ENCODE assay signal across 26 mouse cellular contexts in the genomic region with DNA sequence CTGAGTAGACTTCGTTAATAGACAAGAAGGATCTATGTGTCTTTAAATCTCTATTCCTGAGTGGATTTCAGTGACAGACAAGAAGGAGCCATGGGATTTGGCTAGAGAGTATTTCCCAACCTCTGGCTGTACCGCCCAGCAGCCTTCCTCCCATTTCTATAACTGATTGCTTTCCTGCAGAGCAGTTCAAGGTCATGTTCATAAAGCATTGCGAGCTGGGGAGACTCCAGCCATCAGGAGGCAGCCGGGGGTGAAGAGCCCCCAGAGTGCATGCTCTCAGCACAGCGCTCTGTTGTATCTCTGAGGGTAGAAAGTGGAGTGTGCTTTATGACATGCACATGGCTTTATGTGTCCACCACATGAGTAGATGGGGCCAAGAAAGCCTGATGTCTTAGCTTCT. TPM values are rescaled to one million over a fixed set of nuclear protein-coding genes. Genes with fewer than 3 reads are reported as not detected.
"Had no signal": no experiment of that assay in that cellular context is flagged by ENCODE, and none has a peak within 500 bp of the region (broad histone marks: within the 10 kb centered on the region; RNA-seq: fewer than 3 reads in every experiment).

No protein-coding gene starts in this region.

- H3K27ac ChIP-seq: layer of hippocampus, adult 2 months; limb, embryonic 10.5 days; limb, embryonic 13.5 days; liver, embryonic 12.5 days; liver, embryonic 15.5 days; macrophage; midbrain, embryonic 12.5 days; midbrain, embryonic 15.5 days; neural tube, embryonic 12.5 days; neural tube, embryonic 15.5 days; stomach, postnatal 0 days had no signal

- H3K36me3 ChIP-seq: liver, embryonic 12.5 days; midbrain, embryonic 12.5 days; midbrain, embryonic 15.5 days; neural tube, embryonic 12.5 days; neural tube, embryonic 15.5 days had no signal

- H3K4me3 ChIP-seq: layer of hippocampus, adult 2 months; limb, embryonic 10.5 days; limb, embryonic 13.5 days; liver, embryonic 12.5 days; liver, embryonic 15.5 days; midbrain, embryonic 12.5 days; midbrain, embryonic 15.5 days; neural tube, embryonic 12.5 days; neural tube, embryonic 15.5 days had no signal

- H3K4me1 ChIP-seq: limb, embryonic 10.5 days; limb, embryonic 13.5 days; liver, embryonic 15.5 days; midbrain, embryonic 12.5 days; midbrain, embryonic 15.5 days had no signal

- ATAC-seq: liver, embryonic 12.5 days; midbrain, embryonic 15.5 days had no signal

- H3K9ac ChIP-seq: limb, embryonic 13.5 days; liver, embryonic 12.5 days; liver, embryonic 15.5 days; midbrain, embryonic 12.5 days; midbrain, embryonic 15.5 days; neural tube, embryonic 12.5 days; neural tube, embryonic 15.5 days had no signal

- H3K9me3 ChIP-seq: limb, embryonic 10.5 days; limb, embryonic 13.5 days; liver, embryonic 12.5 days; liver, embryonic 15.5 days; midbrain, embryonic 12.5 days; midbrain, embryonic 15.5 days; neural tube, embryonic 12.5 days; neural tube, embryonic 15.5 days had no signal

- H3K4me2 ChIP-seq: limb, embryonic 13.5 days; liver, embryonic 12.5 days; liver, embryonic 15.5 days; midbrain, embryonic 12.5 days; midbrain, embryonic 15.5 days; neural tube, embryonic 12.5 days; neural tube, embryonic 15.5 days had no signal

- DNase-seq: kidney, postnatal 25 days; layer of hippocampus, adult 9-11 months; liver; lung, adult 18-20 months; right cerebral cortex, adult 18-20 months; right cerebral cortex, postnatal 14 days; right cerebral cortex, postnatal 4 days; thymus, adult 2 months; thymus, postnatal 25 days had no signal

- H3K27me3 ChIP-seq: limb, embryonic 13.5 days; liver, embryonic 12.5 days; liver, embryonic 15.5 days; midbrain, embryonic 12.5 days; midbrain, embryonic 15.5 days; neural tube, embryonic 12.5 days; neural tube, embryonic 15.5 days had no signal

RNA-seq across cellular contexts. Expression of gene Smlr1, which starts 53.3 kb away (rescaled TPM):
- total RNA-seq: layer of hippocampus, adult 2 months; layer of hippocampus, postnatal 25 days; left cerebral cortex, adult 18-20 months; left cerebral cortex, postnatal 25 days; megakaryocyte, adult 5-6 weeks had no signal
- polyA plus RNA-seq: limb, embryonic 10.5 days; limb, embryonic 13.5 days; lung, embryonic 16.5 days; macrophage; midbrain, embryonic 12.5 days; midbrain, embryonic 15.5 days; neural tube, embryonic 12.5 days; neural tube, embryonic 15.5 days; stomach, embryonic 14.5 days; thymus, adult 2 months had no signal
